Mouse (Mus musculus) limb, embryonic 14.5 days (tissue): Measurements from ENCODE around the gene Ccdc160. TPM values are rescaled to one million over a fixed set of nuclear protein-coding genes. Genes with fewer than 3 reads are reported as not detected.

ENCODE experiments used
- ATAC-seq: fragments of 200-750 bp; cut with Nextera tagmentation; 2 replicates; pipeline ENCODE4 v1.8.0; 2017; ENCODE audit warnings: low read depth, moderate number of reproducible peaks, moderate TSS enrichment; ENCODE audit not compliant: low FRiP score
- DNase-seq: peaks from one replicate; pipeline ENCODE4 v3.0.0-alpha.2; 2015; ENCODE audit warnings: low spot score
- H3K27ac ChIP-seq: fragments of 300-500 bp; sonication (generic); replicated peaks from 2 replicates; pipeline ENCODE4 v1.5.1; 2014; ENCODE audit warnings: low read depth, mild to moderate bottlenecking, low read length, moderate library complexity, mixed read lengths
- H3K27me3 ChIP-seq: fragments of 300-500 bp; sonication (generic); 2 replicates; pipeline ENCODE4 v1.6.1; 2014; ENCODE audit warnings: low read length, mixed read lengths; ENCODE audit not compliant: control insufficient read depth, insufficient read depth
- H3K36me3 ChIP-seq: fragments of 300-500 bp; sonication (generic); 2 replicates; pipeline ENCODE4 v1.6.1; 2014; ENCODE audit warnings: mild to moderate bottlenecking, low read length, moderate library complexity, mixed read lengths; ENCODE audit not compliant: control insufficient read depth, insufficient read depth
- H3K4me1 ChIP-seq: fragments of 300-500 bp; sonication (generic); 2 replicates; pipeline ENCODE4 v1.6.1; 2014; ENCODE audit warnings: antibody characterized with exemption, low read length, mixed read lengths; ENCODE audit not compliant: control insufficient read depth, insufficient read depth
- H3K4me2 ChIP-seq: fragments of 300-500 bp; sonication (generic); replicated peaks from 2 replicates; pipeline ENCODE4 v1.6.1; 2014; ENCODE audit warnings: low read depth, mild to moderate bottlenecking, low read length, moderate library complexity; ENCODE audit not compliant: severe bottlenecking
- H3K4me3 ChIP-seq: fragments of 300-500 bp; sonication (generic); replicated peaks from 2 replicates; pipeline ENCODE4 v1.5.1; 2014; ENCODE audit warnings: low read length
- H3K9ac ChIP-seq: fragments of 300-500 bp; sonication (generic); 2 replicates; pipeline ENCODE4 v1.6.1; 2014; ENCODE audit warnings: mild to moderate bottlenecking, low read depth, low read length, moderate library complexity; ENCODE audit not compliant: severe bottlenecking
- H3K9me3 ChIP-seq: fragments of 300-500 bp; sonication (generic); 2 replicates; pipeline ENCODE4 v1.6.1; 2016; ENCODE audit warnings: low read length; ENCODE audit not compliant: control insufficient read depth
- POLR2A ChIP-seq: fragments of 200-500 bp; IDR thresholded peaks from 2 replicates; pipeline ENCODE4 v1.8.0; 2012; ENCODE audit warnings: inconsistent platforms, mild to moderate bottlenecking, moderate library complexity, borderline replicate concordance; ENCODE audit not compliant: insufficient read depth, insufficient read length; ENCODE audit errors: extremely low read depth
- WGBS: fragments of 180-500 bp; shearing (Covaris S2); extraction: QIAGEN DNeasy Blood & Tissue Kit; methylation state at CpG from one replicate; pipeline ENCODE4 v1.1.7; 2014; 5-methylcytosine and 5-hydroxymethylcytosine counted together
- polyA plus RNA-seq, 2 experiments: library from polyadenylated mRNA; depleted of rRNA in 1 of 2; stranded (reverse) in 1 of 2; unstranded in 1 of 2; fragments of >200 nt; fragmentation: Nextera tagmentation in 1 of 2; extraction: Ambion mirVana in 1 of 2; gene quantifications; 2 replicates each; pipeline versions ENCODE4 v1.2.1 to v1.2.3; 2012 to 2014

The Ccdc160 gene
- polyA plus RNA-seq (2012; rRNA removed) (0.10 and 0.25 TPM in 2 replicates), polyA plus RNA-seq (2014; fragmentation: Nextera tagmentation; extraction: Ambion mirVana) (0.23 and 0.43 TPM in 2 replicates)

DNA sequence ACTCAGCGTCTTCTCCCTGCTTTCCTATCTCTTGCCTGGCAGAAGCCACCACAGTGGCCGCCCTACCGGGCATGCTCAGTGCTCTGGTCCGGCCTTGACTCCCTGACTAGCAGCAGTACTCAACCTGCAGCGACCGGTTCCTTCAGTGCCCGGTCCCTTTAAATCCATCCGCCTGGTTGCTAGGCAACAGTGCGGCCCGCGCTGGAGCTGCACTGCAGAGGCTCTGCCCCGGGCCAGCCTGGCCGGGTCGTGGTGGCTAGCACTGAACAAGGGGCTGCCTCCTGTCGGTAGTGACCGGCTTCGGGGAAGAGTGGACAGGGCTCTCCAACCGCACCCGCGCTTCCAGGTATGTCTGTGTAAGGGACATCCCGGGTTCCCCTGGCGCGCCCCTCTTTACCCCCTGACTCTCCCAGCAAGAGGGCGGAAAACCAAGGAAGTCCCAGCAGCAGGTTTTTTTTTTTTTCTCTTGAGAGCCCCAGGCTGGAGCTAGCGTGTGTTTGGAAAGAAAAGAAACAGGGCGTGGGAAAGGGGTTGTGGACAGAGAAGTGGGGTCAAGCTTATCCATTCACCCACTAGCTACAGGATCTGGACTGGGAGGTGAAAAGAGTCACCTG is at the start of gene Ccdc160:
Gene Ccdc160 (plus strand): TSS at position 221 of the 614 bp plus-strand sequence.
- DNase-seq (peak; percentile 42), ATAC-seq (peak; percentile 71; the same call in 1 of the 2 replicates)
- H3K36me3 ChIP-seq: no peaks in the 10 kb centered on the region
- no peak within 1 kb of the TSS for H3K27ac ChIP-seq
- H3K4me3 ChIP-seq: peak within 1 kb of the TSS; percentile 36
- peak within 1 kb of the TSS; percentile 60 for H3K4me2 ChIP-seq
- no peaks in the 10 kb centered on the region for H3K27me3 ChIP-seq
- H3K9ac ChIP-seq: 0 out of 2 replicates have a peak within 1 kb of the TSS, but pooled peaks have one; percentile 12
- no peaks in the 10 kb centered on the region for H3K4me1 ChIP-seq
- WGBS: 19% methylated on average over 26 of the region's 26 CpGs
- H3K9me3 ChIP-seq: no peaks in the 10 kb centered on the region
- TF ChIP-seq POLR2A: no peak

DNA sequence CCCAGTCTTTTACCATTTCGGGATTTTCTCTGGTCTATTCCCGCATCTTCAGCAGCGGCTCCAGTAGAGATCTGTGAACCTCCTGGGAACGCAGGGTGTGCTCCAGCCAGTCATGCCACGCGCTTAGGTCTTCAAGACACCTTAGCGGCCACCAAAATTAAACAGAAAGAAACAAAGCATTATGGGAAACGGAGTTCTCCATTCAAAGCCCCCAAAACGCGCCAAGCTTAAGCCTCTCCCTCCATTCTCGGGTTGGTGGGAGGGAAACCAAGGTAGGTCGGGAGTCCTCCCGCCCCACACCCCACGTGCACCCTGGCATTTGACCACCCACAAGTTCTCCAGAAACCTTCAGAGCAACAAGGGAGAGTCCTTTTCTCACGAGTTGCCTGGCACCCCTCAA is 47.2 kb upstream of the Ccdc160 start:
- H3K4me3 ChIP-seq: peak overlapping the region; percentile 41
- WGBS: 21% methylated on average over 14 of the region's 15 CpGs
- peaks cover 16% of the 10 kb centered on the region; the same call in 1 of the 2 replicates for H3K27me3 ChIP-seq
- H3K9me3 ChIP-seq: no peaks in the 10 kb centered on the region
- no peak for TF ChIP-seq POLR2A
- H3K4me1 ChIP-seq: no peaks in the 10 kb centered on the region
- ATAC-seq (no peak), DNase-seq (no peak)
- no peak overlapping the region for H3K27ac ChIP-seq
- H3K4me2 ChIP-seq: peak overlapping the region; percentile 88
- H3K9ac ChIP-seq: 0 out of 2 replicates have a peak overlapping the region, but pooled peaks have one; percentile 38
- no peaks in the 10 kb centered on the region for H3K36me3 ChIP-seq

- H3K27ac ChIP-seq: no peak overlapping the region
- H3K4me3 ChIP-seq: peak overlapping the region; percentile 41
- DNase-seq (no peak), ATAC-seq (no peak)
- TF ChIP-seq POLR2A: no peak
- H3K4me2 ChIP-seq: peak overlapping the region; percentile 88
- H3K4me1 ChIP-seq: no peaks in the 10 kb centered on the region
- WGBS: 30% methylated on average over 44 of the region's 50 CpGs
- peaks cover 16% of the 10 kb centered on the region; the same call in 1 of the 2 replicates for H3K27me3 ChIP-seq
- no peaks in the 10 kb centered on the region for H3K9me3 ChIP-seq
- H3K36me3 ChIP-seq: no peaks in the 10 kb centered on the region
- 0 out of 2 replicates have a peak overlapping the region, but pooled peaks have one; percentile 38 for H3K9ac ChIP-seq
These were observed 46.6 kb upstream of the Ccdc160 start for GRCm38 (mm10) chrX:52744201-52745051.

GRCm38 (mm10) chrX:52745462-52745861 is 45.5 kb upstream of the Ccdc160 start:
- TF ChIP-seq POLR2A: no peak
- Histone ChIP-seq H3K4me2 (peak overlapping the region; percentile 88; the same call in 1 of the 2 replicates), H3K9ac (no peak overlapping the region), H3K4me3 (no peak overlapping the region), H3K27me3 (peaks cover 16% of the 10 kb centered on the region; the same call in 1 of the 2 replicates), H3K9me3 (no peaks in the 10 kb centered on the region), H3K27ac (no peak overlapping the region), H3K36me3 (no peaks in the 10 kb centered on the region), H3K4me1 (no peaks in the 10 kb centered on the region)
- ATAC-seq (no peak), DNase-seq (no peak)
- 11% methylated on average over 8 of the region's 8 CpGs for WGBS

DNA sequence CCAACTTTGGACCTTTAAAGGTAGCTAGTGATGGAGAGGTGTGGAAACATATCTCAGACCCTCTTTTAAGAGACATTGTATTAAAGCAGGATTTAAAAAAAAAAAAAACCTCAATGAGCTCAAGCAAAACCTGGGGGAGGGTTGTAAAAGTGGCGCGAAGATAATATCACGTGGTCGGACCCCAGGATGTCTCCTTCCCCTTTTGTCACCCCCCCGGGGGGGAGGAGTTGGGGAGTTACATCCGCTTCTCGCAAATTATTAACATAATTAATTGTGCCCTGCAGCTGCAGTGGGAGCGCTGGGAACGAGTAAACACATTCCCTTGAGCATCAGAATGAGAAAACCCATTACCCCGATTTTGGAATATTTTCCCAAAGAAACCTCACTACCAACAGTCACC is 45.1 kb upstream of the Ccdc160 start:
- no peak for TF ChIP-seq POLR2A
- DNase-seq: no peak
- Histone ChIP-seq H3K4me3 (no peak overlapping the region), H3K36me3 (no peaks in the 10 kb centered on the region), H3K4me2 (no peak overlapping the region), H3K27ac (no peak overlapping the region), H3K27me3 (peaks cover 16% of the 10 kb centered on the region; the same call in 1 of the 2 replicates), H3K9me3 (no peaks in the 10 kb centered on the region), H3K4me1 (no peaks in the 10 kb centered on the region), H3K9ac (no peak overlapping the region)
- WGBS: 13% methylated on average over 10 of the region's 10 CpGs
- ATAC-seq: no peak
